Mouse (Mus musculus) heart, postnatal 10 days (tissue): ENCODE data around the gene Klhl40. TPM values are rescaled to one million over a fixed set of nuclear protein-coding genes. Genes with fewer than 3 reads are reported as not detected.

Source experiments
- DNase-seq, 2 experiments: peaks; one replicate each; pipeline ENCODE4 v3.0.0; 2021
- intact Hi-C: fragments of 180-260 bp; cut with DNase I; formaldehyde crosslinking; loops from one replicate; pipeline ENCODE4 v1.15.1; 2025
- total RNA-seq, 2 experiments: library from RNA; stranded (reverse); gene quantifications; 2 replicates each; pipeline ENCODE4 v1.2.3; 2021

The Klhl40 gene
- total RNA-seq, 2 experiments from 2014 or later: 10.4 to 10.7 TPM

DNA sequence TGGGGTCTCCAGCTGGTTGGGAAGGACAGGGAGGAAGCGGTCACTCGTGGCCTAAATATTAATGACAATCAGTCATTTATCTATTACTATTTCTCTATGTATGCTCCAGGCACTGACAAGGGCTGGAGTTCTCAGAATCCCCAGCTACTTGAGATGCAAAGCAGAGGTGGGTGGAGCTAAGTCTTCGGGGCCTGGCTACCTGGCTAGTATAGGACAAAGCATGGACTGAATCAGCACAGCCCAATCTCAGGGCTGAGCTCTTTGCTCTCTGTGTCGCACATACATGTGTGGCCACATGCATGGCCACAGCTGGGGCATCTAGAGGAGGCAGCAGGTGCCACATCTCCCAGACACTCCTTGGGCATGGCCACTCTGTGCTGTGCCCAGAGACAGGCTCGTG is 43.4 kb downstream of the Klhl40 start:
- no peak for DNase-seq
- intact Hi-C loops: no loop called here

- intact Hi-C loops: no loop called here
- peak; percentile 37 to 44 for DNase-seq
Observed at GRCm38 (mm10) chr9:121822585-121822991, 45.2 kb downstream of the Klhl40 start.

DNA sequence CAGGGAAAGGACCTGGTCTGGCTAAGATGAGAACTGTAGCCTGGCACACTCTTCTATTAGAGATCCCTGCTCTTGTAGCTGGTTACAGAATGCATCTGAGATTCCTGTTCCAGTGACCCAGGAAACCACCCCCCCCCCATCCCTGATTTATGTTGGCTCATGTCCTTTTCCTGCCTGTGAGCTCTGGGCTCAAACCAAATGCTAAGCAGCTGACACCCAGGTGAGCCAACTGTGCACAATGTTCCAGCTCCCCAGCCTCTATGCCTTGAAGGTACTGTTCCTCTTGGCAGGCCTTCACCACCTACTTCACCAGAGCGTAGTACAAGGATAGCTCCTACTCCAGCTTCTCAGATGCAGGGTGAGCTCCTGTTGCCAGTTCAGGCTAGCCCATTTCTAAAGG is 45.6 kb downstream of the Klhl40 start:
- DNase-seq: peak; percentile 36 to 49
- intact Hi-C loops: no loop called here

- intact Hi-C loops: no loop called here
Observed at GRCm38 (mm10) chr9:121823991-121824390, 46.6 kb downstream of the Klhl40 start.

DNA sequence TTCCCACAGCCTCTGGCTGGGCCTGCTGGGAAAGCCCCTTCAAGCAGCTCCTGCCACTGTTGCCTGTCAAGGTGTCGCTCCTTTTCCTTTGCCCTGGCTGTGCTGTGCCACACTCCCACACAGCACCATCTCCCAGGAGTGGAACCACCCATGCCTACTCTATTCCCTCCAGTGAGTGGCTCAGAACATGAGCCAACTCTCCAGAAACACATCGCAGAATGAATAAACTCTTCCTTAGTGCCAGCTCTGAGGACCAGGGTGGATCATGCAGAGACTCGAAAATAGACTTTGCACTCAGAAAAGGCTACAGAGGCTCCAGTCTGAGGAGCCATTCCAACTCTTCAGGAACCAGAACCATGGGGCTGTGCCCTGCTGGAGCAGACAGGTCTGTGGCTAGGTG is 48.9 kb downstream of the Klhl40 start:
- intact Hi-C loops: no loop called here
- DNase-seq: no peak

More at GRCm38 (mm10) chr9:121823991-121824390, 46.6 kb downstream of the Klhl40 start:
- DNase-seq: peak in 1 of 2 experiments; percentile 35

GRCm38 (mm10) chr9:121828314-121828713 is 50.9 kb downstream of the Klhl40 start:
- intact Hi-C loops: no loop called here
- no peak for DNase-seq

DNA sequence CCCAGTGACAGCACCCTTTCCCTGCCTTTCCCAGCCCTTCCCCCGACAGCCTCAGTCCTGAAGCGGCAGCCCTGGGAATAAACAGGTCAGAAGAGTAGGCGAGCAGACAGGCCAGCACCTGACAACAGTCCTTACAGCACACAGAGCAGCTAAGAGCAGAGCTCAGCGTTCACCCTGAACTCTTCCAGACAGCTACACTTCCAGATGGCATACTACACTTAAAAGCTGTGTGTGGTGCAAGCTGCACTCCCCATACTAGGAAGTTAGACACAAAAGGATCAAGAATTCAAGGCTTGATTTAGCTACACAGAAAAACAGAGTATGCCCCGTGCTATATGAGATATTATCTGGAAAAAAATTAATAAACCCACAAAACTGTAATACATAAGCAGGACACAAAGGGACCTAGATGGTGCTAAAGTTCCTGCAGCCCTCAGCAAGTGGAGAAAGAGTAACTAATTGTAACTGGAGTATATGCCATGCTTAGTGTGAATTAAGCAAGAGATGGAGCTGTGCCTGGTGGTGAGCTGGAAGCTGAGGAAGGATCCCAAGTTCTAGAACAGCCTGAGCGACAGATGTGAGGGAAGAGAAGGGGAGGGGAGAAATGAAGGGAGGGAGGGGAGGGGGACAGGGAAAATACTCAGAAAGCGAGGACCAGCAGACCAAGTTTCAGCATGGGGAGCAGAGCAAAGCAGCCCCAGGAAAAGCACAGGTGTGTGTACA is 52.0 kb downstream of the Klhl40 start:
- DNase-seq: no peak
- intact Hi-C loops: no loop called here

- intact Hi-C loops: loop anchor here (5.0 kb wide), 1 partner anchor 157 kb away; no protein-coding TSS in a partner anchor
Observed at GRCm38 (mm10) chr9:121830243-121830955, 53.0 kb downstream of the Klhl40 start.

DNA sequence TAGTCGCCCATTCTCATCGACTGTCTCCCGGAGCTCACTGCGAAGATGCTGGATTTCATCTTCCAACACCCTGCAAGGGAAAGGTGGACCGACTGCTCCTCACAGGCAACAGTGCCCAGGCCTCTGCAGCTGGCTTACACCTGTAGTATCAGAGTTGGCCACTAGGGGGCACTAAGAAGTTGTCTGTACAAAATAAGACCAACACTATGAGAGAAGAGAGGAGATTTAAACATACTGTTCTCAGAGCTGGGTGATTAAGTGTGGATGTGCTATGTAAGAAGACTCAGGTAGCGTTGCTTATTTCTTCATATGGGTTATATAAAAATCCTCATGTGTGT is 53.5 kb downstream of the Klhl40 start:
- intact Hi-C loops: loop anchor here (1.0 to 5.0 kb wide), 2 partner anchors 46 to 156 kb away; no protein-coding TSS in a partner anchor

More at GRCm38 (mm10) chr9:121830243-121830955, 53.0 kb downstream of the Klhl40 start:
- peak; percentile 53 to 67 for DNase-seq

More for the DNA sequence above, 53.5 kb downstream of the Klhl40 start:
- DNase-seq: peak; percentile 82 to 91

Other genes starting within 250 kb of the Klhl40 start
- not detected for gene Lyzl4, start 135.5 kb upstream of the Klhl40 start, total RNA-seq
- gene Vipr1, start 134.9 kb upstream of the Klhl40 start, total RNA-seq: under 1 TPM; 0.86 to 0.89 TPM
- 1 to 10 TPM; 3.3 to 5.7 TPM for gene Sec22c, start 72.1 kb upstream of the Klhl40 start, total RNA-seq
- 100 to 1,000 TPM; 133 to 136 TPM for gene Ss18l2, start 67.3 kb upstream of the Klhl40 start, total RNA-seq
- gene Nktr, start 58.4 kb upstream of the Klhl40 start, total RNA-seq: 10 to 100 TPM; 46.9 to 47.7 TPM
- gene Zfp651, start 18.3 kb upstream of the Klhl40 start, total RNA-seq: 10 to 100 TPM; 89.0 to 98.3 TPM
- gene Hhatl, start 14.9 kb downstream of the Klhl40 start, total RNA-seq: 100 to 1,000 TPM; 111 to 112 TPM
- gene Ccdc13, start 61.9 kb downstream of the Klhl40 start, total RNA-seq: not detected
- gene Higd1a, start 80.8 kb downstream of the Klhl40 start, total RNA-seq: 100 to 1,000 TPM; 181 to 183 TPM
- 1 to 10 TPM; 3.2 to 3.9 TPM for gene Ackr2, start 120.7 kb downstream of the Klhl40 start, total RNA-seq
- gene Cyp8b1, start 138.7 kb downstream of the Klhl40 start, total RNA-seq: not detected
- gene Fam198a, start 173.4 kb downstream of the Klhl40 start, total RNA-seq: 1 to 10 TPM; 2.2 to 2.6 TPM
- gene Pomgnt2, start 219.5 kb downstream of the Klhl40 start, total RNA-seq: 1 to 10 TPM; 7.1 to 7.6 TPM